Mouse (Mus musculus) midbrain, embryonic 11.5 days (tissue): ENCODE measurements around the gene Cbl. TPM values are rescaled to one million over a fixed set of nuclear protein-coding genes. Genes with fewer than 3 reads are reported as not detected.
A peak's percentile ranks its signal among the peaks of the same experiment; 100 is the strongest.

Experiments used
- ATAC-seq: fragments of 200-750 bp; cut with Nextera tagmentation; 2 replicates; pipeline ENCODE4 v1.8.0; 2017; ENCODE audit warnings: moderate TSS enrichment, moderate library complexity; ENCODE audit not compliant: low FRiP score
- DNase-seq: peaks from one replicate; pipeline ENCODE4 v3.0.0; 2015; ENCODE audit warnings: low spot score; ENCODE audit errors: missing footprints
- H3K27ac ChIP-seq: fragments of 300-500 bp; sonication (generic); 2 replicates; pipeline ENCODE4 v1.5.1; 2014; ENCODE audit warnings: low read depth, low read length
- H3K27me3 ChIP-seq: fragments of 300-500 bp; sonication (generic); 2 replicates; pipeline ENCODE4 v1.6.1; 2014; ENCODE audit warnings: mild to moderate bottlenecking, low read length, moderate library complexity, mixed read lengths; ENCODE audit not compliant: control insufficient read depth, insufficient read depth
- H3K36me3 ChIP-seq: fragments of 300-500 bp; sonication (generic); 2 replicates; pipeline ENCODE4 v1.6.1; 2014; ENCODE audit warnings: mild to moderate bottlenecking, low read length, moderate library complexity, mixed read lengths; ENCODE audit not compliant: control insufficient read depth, insufficient read depth
- H3K4me1 ChIP-seq: fragments of 300-500 bp; sonication (generic); 2 replicates; pipeline ENCODE4 v1.6.1; 2014; ENCODE audit warnings: low read length; ENCODE audit not compliant: control insufficient read depth, insufficient read depth
- H3K4me2 ChIP-seq: fragments of 300-500 bp; sonication (generic); 2 replicates; pipeline ENCODE4 v1.6.1; 2014; ENCODE audit warnings: mild to moderate bottlenecking, moderate library complexity
- H3K4me3 ChIP-seq: fragments of 300-500 bp; sonication (generic); 2 replicates; pipeline ENCODE4 v1.5.1; 2014; ENCODE audit warnings: low read depth, low read length
- H3K9ac ChIP-seq: fragments of 300-500 bp; sonication (generic); 2 replicates; pipeline ENCODE4 v1.6.1; 2014; ENCODE audit warnings: low read length
- H3K9me3 ChIP-seq: fragments of 300-500 bp; sonication (generic); 2 replicates; pipeline ENCODE4 v1.6.1; 2016; ENCODE audit warnings: low read length; ENCODE audit not compliant: control insufficient read depth
- WGBS: fragments of 180-500 bp; shearing (Covaris S2); extraction: QIAGEN DNeasy Blood & Tissue Kit; methylation state at CpG from one replicate; pipeline ENCODE4 v1.1.7; 2014; 5-methylcytosine and 5-hydroxymethylcytosine counted together
- polyA plus RNA-seq: library from polyadenylated mRNA; unstranded; fragments of >200 nt; fragmentation: Nextera tagmentation; extraction: Ambion mirVana; gene quantifications from 2 replicates; pipeline ENCODE4 v1.2.1, GENCODE M21; 2014

Gene Cbl
- polyA plus RNA-seq, 1 experiment from 2014 or later, result 20.9 TPM

DNA sequence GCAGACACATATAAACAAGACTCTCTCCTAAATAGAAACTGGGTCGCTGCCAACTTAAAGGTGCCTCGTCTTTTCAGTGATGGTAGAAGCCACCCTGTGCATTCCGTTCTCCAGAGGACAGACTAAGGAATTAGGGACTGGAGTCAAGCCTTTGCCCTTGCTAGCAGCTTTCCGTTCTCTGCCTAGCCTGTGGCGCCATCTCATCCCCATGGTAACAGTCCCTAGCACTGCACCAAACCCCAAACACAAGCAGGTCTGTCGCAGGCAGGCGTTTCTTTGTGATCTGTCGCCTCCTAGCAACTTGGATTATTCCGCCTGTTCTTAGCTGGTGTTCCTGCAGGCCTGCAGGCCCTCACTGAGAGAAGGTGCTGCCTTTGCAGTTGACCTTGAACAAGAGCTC, 137.3 kb downstream of the Cbl start:
- Histone ChIP-seq H3K27ac (no peak overlapping the region), H3K27me3 (no peaks in the 10 kb centered on the region), H3K9me3 (no peaks in the 10 kb centered on the region), H3K4me2 (no peak overlapping the region), H3K9ac (0 out of 2 replicates have a peak overlapping the region, but pooled peaks have one; percentile 16), H3K36me3 (no peaks in the 10 kb centered on the region; the same call in 1 of the 2 replicates), H3K4me3 (no peak overlapping the region), H3K4me1 (peaks cover 16% of the 10 kb centered on the region)
- 11% methylated on average over 9 of the region's 9 CpGs for WGBS
- no peak for DNase-seq
- ATAC-seq, result peak; percentile 66

DNA sequence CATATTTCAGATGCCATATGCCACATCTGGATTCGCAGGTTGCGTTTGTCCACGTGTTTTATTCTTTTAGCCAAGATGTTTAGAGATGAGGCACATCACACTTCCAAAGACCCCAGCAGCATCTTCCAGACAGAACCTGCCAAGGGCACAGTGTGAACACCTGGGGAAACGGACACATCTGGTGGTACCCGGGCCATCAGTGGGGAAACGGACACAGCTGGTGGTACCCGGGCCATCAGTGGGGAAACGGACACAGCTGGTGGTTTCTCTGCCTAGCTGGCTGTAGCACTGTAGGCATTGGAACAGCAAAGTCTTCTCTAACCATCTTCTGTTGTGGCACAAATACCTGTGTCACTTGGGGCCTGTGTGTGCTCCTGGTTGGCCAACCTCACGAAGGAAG, 138.1 kb downstream of the Cbl start:
- Histone ChIP-seq H3K27me3 (no peaks in the 10 kb centered on the region), H3K4me3 (no peak overlapping the region), H3K27ac (no peak overlapping the region), H3K9me3 (no peaks in the 10 kb centered on the region), H3K9ac (no peak overlapping the region), H3K4me2 (no peak overlapping the region), H3K4me1 (peaks cover 15% of the 10 kb centered on the region), H3K36me3 (no peaks in the 10 kb centered on the region; the same call in 1 of the 2 replicates)
- ATAC-seq, result no peak
- no peak for DNase-seq
- WGBS, result 91% methylated on average over 9 of the region's 9 CpGs

DNA sequence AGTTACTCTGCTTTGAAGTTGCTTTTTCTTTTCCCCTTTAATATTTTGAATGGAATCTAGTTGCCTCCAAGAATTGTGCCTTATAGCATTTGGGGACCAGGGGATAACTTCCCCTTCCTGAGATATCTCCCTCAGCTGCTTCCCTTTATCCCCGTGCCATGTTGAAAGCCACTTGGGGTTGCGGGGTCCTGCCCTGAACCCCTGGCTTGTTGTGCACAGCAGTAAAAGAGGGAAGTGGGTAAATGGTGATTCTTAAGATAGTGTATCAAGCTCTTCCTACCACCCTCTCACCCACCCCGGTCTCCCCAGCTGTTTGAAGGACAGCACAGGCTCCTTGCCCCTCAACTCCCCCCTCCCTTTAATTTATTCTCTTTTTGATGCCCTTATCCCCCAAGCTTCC, 139.1 kb downstream of the Cbl start:
- no peak for ATAC-seq
- no peaks in the 10 kb centered on the region for H3K9me3 ChIP-seq
- WGBS, result 71% methylated on average over 3 of the region's 3 CpGs

DNA sequence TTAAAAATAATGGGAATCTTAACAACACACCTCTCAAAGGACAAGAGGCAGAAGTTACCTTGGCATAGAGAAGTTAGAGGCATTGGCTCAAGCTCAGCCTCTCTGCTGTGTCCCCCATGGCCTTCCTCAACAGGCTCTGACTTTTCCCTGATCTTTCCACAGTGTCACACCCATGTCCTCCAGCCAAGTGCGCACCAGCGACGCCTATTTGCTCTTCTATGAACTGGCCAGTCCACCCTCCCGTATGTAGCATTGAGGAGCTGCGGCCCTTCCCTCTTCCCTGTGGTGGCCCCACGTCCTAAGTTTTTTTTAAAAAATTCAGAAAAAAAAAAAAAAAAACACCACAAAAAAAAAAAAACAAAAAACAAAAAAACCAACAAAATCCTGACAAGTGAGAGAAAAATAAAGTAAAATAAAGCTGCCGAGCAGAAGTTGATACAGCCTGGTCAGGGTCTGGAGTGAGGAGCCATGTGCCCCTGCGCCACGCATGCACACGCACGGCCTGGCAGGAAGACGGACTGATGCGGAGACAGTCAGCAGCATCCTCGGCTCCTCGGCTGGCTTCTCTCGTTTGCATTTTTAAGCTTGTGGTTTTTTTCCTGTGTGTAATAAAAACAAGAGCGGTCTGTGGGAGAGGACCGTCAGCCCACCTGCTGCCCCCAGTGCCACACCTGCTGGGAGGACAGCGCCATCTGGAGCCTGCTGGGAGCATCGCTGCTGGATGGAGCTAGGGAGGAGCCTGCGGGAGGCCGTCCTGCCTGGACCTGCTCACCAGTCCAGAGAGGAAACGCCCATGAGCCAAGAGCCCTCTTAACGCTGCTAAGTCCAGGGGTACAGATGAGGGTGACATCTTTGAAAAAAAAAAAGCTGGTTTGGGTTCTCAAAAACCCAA, 140.0 kb downstream of the Cbl start:
- DNase-seq (peak; percentile 94), ATAC-seq (peak; percentile 73)
- no peak overlapping the region for H3K9ac ChIP-seq
- H3K9me3 ChIP-seq, result no peaks in the 10 kb centered on the region
- no peaks in the 10 kb centered on the region for H3K27me3 ChIP-seq
- no peaks in the 10 kb centered on the region; the same call in 1 of the 2 replicates for H3K36me3 ChIP-seq
- H3K4me1 ChIP-seq, result peaks cover 15% of the 10 kb centered on the region
- H3K4me3 ChIP-seq, result no peak overlapping the region
- peak overlapping the region; percentile 29 for H3K4me2 ChIP-seq
- 33% methylated on average over 24 of the region's 24 CpGs for WGBS
- no peak overlapping the region for H3K27ac ChIP-seq

More for the DNA sequence above, 139.1 kb downstream of the Cbl start:
- H3K27me3 ChIP-seq, result no peaks in the 10 kb centered on the region
- no peak for DNase-seq
- no peak overlapping the region for H3K27ac ChIP-seq
- no peak overlapping the region for H3K4me3 ChIP-seq
- H3K4me2 ChIP-seq, result no peak overlapping the region
- H3K4me1 ChIP-seq, result peaks cover 15% of the 10 kb centered on the region
- no peaks in the 10 kb centered on the region; the same call in 1 of the 2 replicates for H3K36me3 ChIP-seq
- H3K9ac ChIP-seq, result no peak overlapping the region

Other genes with a start within 250 kb of the Cbl start
- not detected in 2 replicates for gene Thy1, start 190.7 kb downstream of the Cbl start, polyA plus RNA-seq
- gene Usp2, start 167.0 kb downstream of the Cbl start, polyA plus RNA-seq, result 7.3 and 9.7 TPM in 2 replicates
- gene Mfrp, start 132.3 kb downstream of the Cbl start, polyA plus RNA-seq, result not detected in 2 replicates
- gene C1qtnf5, start 126.8 kb downstream of the Cbl start, polyA plus RNA-seq, result 0.85 and 0.99 TPM in 2 replicates
- 0.23 and 0.36 TPM in 2 replicates for gene Gm49380, start 120.5 kb downstream of the Cbl start, polyA plus RNA-seq
- 49.5 and 56.4 TPM in 2 replicates for gene Rnf26, start 120.5 kb downstream of the Cbl start, polyA plus RNA-seq
- gene Mcam, start 99.6 kb downstream of the Cbl start, polyA plus RNA-seq, result 14.5 and 15.2 TPM in 2 replicates
- gene Ccdc153, start 6.6 kb upstream of the Cbl start, polyA plus RNA-seq, result not detected in 2 replicates
- gene Pdzd3, start 17.4 kb upstream of the Cbl start, polyA plus RNA-seq, result 0.23 TPM in 1 of 2 replicates, not detected in the other
- 1.9 and 3.2 TPM in 2 replicates for gene Nlrx1, start 34.5 kb upstream of the Cbl start, polyA plus RNA-seq
- gene Abcg4, start 54.6 kb upstream of the Cbl start, polyA plus RNA-seq, result 3.2 and 4.8 TPM in 2 replicates
- gene Hinfp, start 71.6 kb upstream of the Cbl start, polyA plus RNA-seq, result 25.6 and 28.0 TPM in 2 replicates
- 9.8 and 10.4 TPM in 2 replicates for gene C2cd2l, start 86.2 kb upstream of the Cbl start, polyA plus RNA-seq
- 41.8 and 48.9 TPM in 2 replicates for gene Dpagt1, start 92.0 kb upstream of the Cbl start, polyA plus RNA-seq
- gene H2afx, start 100.6 kb upstream of the Cbl start, polyA plus RNA-seq, result 355 and 377 TPM in 2 replicates
- gene Hmbs, start 110.2 kb upstream of the Cbl start, polyA plus RNA-seq, result 147 and 158 TPM in 2 replicates
- gene Vps11, start 127.6 kb upstream of the Cbl start, polyA plus RNA-seq, result 32.0 and 32.4 TPM in 2 replicates
- gene Hyou1, start 145.4 kb upstream of the Cbl start, polyA plus RNA-seq, result 28.1 and 30.1 TPM in 2 replicates
- gene Slc37a4, start 162.8 kb upstream of the Cbl start, polyA plus RNA-seq, result 20.8 and 21.1 TPM in 2 replicates
- gene Rps25, start 173.1 kb upstream of the Cbl start, polyA plus RNA-seq, result 1,710 and 1,826 TPM in 2 replicates
- gene Trappc4, start 173.6 kb upstream of the Cbl start, polyA plus RNA-seq, result 225 and 239 TPM in 2 replicates
- 24.2 and 31.9 TPM in 2 replicates for gene Ccdc84, start 184.5 kb upstream of the Cbl start, polyA plus RNA-seq
- gene Foxr1, start 207.1 kb upstream of the Cbl start, polyA plus RNA-seq, result not detected in 2 replicates
- not detected in 2 replicates for gene Upk2, start 220.9 kb upstream of the Cbl start, polyA plus RNA-seq
- 5.6 and 6.4 TPM in 2 replicates for gene Bcl9l, start 248.8 kb upstream of the Cbl start, polyA plus RNA-seq